Mouse (Mus musculus) effector memory CD4-positive, alpha-beta T cell, adult 7 months (primary cell): ENCODE measurements around the gene C2. TPM values are rescaled to one million over a fixed set of nuclear protein-coding genes. Genes with fewer than 3 reads are reported as not detected.

Experiments used
- polyA plus RNA-seq: library from polyadenylated mRNA; unstranded; fragments of 100-300 nt; shearing (Covaris generic); gene quantifications from one replicate; pipeline ENCODE4 v1.2.1, GENCODE M21; 2017

Gene C2
- polyA plus RNA-seq: 1.4 TPM

DNA sequence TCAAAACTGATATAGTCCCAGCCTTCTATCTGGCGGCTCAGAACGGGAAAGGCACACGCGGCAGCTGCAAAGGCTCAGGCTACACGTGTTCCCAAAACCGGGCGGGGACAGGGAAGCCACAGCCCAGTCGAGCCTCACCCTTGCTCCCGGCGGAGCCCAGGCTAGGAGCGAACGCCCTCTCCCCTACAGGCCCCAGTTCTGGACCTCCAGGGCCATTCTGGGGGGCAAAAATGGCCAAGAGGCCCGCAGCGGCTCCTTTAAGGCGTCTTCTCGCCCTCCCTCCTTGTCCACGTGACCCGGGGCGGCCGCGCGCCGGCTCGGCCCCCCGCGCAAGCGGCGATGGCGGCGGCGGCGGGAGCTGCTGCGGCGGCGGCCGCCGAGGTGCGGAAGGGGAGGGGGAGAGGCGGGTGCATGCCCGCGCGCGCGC is at the start of gene C2, which contains the start of gene Ehmt2:
Gene C2, minus strand, starts transcription at position 106 of the 427 bp plus-strand sequence.
Gene Ehmt2, plus strand, starts transcription at position 310 of the 427 bp plus-strand sequence.

GRCm38 (mm10) chr17:34931061-34931734 is 33.1 kb upstream of the C2 start, which contains the start of gene Neu1:
TSS of gene Neu1 (plus strand) at chr17:34931253.

DNA sequence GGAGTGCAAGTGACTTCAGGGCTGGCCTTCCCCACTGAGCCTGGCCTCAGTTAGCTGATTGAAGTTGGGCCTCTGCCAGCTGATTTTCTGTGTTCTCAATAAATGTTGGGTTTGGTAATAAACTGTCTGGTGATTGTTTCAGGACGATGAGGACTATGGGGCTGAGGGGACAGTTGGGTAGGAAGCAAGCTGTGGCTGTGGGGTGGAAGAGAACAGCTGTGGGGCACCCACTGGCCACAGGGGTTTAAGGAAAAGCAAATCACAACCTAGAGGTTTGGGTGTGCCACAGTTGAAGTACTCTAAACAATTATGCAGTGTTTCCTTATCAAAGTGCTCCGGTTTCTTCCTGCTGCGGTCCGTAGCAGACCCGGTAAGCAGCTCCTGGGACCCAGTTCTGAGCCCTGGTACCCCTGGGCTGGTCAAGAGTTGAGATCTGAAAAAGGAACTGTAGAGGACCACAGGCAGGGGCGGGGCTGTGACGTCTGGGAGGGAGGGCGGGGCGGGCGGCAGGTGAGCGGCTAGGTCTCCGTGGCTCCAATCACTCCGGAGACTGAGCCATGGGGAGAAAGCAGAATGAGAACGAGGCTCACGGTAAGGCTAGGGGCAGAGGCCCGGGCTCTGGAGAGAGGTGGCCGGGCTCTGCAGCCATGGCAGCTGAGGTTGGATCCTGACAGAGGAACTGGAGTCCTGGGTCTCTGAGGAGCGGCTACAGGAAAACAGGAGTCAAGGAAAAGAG is 16.0 kb upstream of the C2 start, which contains the start of gene Slc44a4:
Gene Slc44a4, plus strand, starts transcription at position 537 of the 736 bp plus-strand sequence.

DNA sequence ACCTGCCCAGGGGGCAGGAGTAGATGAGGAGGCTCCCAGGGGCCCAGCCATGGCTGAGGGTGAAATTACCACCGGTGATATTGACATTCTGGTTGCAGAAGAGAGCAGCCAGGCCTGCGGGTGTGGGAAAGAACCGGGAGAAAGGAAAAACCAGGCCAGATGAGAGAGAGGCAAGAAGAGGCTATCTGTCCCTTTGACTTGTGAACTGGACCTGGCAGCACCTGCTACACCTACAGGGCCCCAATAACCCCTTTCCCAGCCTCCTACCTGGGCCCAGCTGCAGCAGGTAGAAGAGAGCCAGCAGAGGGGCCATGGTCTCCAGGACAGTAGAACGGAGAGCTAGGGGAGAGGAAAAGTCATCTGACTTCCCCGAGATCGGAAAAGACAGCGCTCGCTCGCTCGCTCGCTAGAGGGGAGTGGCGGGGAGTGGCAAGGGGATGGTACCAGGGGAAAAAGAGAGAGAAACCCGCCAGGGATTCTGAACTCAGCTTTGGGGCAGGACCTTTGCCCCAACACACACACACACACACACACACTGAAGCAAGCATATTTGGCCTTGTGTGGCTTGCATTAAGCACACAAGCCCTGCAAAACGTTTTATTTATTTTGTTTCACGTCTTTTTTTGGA is 16.3 kb downstream of the C2 start, which contains the start of gene Gm20547:
Gene Gm20547, minus strand, starts transcription at position 360 of the 628 bp plus-strand sequence.

DNA sequence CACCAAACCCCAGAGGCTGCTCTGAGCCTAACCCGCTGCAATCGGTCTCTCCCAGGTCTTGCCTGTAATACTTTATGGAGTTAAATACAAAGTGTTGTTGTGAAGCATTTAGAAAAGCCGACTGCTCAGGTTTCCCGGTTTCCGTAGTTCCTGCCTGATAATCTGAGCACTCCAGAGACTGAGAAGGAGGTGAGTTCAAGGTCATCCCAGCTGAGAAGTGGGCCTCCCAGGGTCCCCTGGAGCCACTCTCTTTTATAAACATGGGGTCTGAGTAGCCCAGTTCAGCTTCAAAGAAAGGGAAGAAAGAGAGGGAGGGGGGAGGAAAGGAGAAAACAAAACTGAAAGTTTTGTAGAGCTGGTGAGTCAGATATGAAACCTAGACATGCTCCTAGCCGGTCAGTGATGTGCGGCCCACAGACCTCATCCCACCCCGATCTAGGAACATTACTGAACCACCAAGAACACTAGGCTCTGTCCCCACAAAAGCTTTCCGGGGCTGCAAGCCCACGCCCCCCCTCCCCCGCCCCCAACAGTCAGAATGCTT is 18.7 kb downstream of the C2 start, which contains the start of gene Zbtb12:
Gene Zbtb12, plus strand, starts transcription at position 148 of the 544 bp plus-strand sequence.

DNA sequence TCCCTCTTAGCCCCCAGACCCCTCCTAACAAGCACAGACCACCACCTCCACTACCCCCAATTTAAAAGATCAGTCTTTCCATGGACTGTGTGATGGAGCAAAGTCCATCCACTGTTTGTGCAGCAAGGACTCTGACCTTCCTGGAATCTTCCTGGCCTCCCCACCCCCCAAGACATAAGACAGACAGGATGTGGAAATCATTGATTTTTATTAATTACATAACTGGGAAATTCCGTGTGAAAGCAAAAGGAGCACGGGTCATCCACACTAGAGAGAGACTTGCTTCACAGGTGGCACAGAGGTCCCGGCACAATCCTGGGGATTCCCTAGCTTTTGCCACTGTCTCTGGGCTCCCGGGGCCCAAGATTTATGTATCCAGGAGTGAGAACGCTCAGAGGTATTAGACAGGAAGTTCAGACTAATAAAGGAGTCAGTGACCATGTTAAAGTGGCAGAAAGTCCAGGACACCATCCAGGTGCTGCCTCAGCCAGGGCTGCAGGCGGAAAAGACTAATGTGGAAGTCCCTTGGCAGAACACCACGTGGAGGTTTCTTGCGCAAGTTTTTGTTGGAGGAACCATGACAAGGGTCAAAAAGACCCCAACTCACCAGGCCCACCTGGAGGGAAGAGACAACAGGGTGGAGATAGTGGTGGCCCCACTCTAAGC is 35.5 kb downstream of the C2 start, which contains the start of gene Cfb:
Gene Cfb, minus strand, starts transcription at position 103 of the 666 bp plus-strand sequence.

GRCm38 (mm10) chr17:34849722-34850516 is 48.1 kb downstream of the C2 start, which contains the start of the genes Skiv2l and Nelfe:
TSS of gene Skiv2l (minus strand) at chr17:34850210.
TSS of gene Nelfe (plus strand) at chr17:34850391.

GRCm38 (mm10) chr17:34836856-34837221 is 61.2 kb downstream of the C2 start, which contains the start of the genes Stk19 and Dxo:
TSS of gene Stk19 (minus strand) at chr17:34836945.
TSS of gene Dxo (plus strand) at chr17:34837019.

Other genes starting within 250 kb of the C2 start
- 0.02 TPM for gene Tnxb, start 227.7 kb downstream of the C2 start, polyA plus RNA-seq
- gene C4b, start 154.4 kb downstream of the C2 start, polyA plus RNA-seq: not detected
- gene Cyp21a1, start 93.7 kb downstream of the C2 start, polyA plus RNA-seq: not detected
- 22.8 TPM for gene Stk19, start 61.3 kb downstream of the C2 start, polyA plus RNA-seq
- gene Dxo, start 61.2 kb downstream of the C2 start, polyA plus RNA-seq: 93.8 TPM
- 117 TPM for gene Skiv2l, start 48.1 kb downstream of the C2 start, polyA plus RNA-seq
- 34.7 TPM for gene Nelfe, start 47.9 kb downstream of the C2 start, polyA plus RNA-seq
- 0.40 TPM for gene Cfb, start 35.7 kb downstream of the C2 start, polyA plus RNA-seq
- gene Zbtb12, start 18.8 kb downstream of the C2 start, polyA plus RNA-seq: 0.38 TPM
- gene Gm20547, start 16.2 kb downstream of the C2 start, polyA plus RNA-seq: not detected
- 55.0 TPM for gene Ehmt2, start 204 bp upstream of the C2 start, polyA plus RNA-seq
- gene Slc44a4, start 16.2 kb upstream of the C2 start, polyA plus RNA-seq: not detected
- 63.5 TPM for gene Neu1, start 33.0 kb upstream of the C2 start, polyA plus RNA-seq
- gene Hspa1b, start 61.0 kb upstream of the C2 start, polyA plus RNA-seq: 1,521 TPM
- gene Gm20481, start 71.6 kb upstream of the C2 start, polyA plus RNA-seq: 90.8 TPM
- gene Hspa1a, start 73.9 kb upstream of the C2 start, polyA plus RNA-seq: 909 TPM
- not detected for gene Hspa1l, start 74.4 kb upstream of the C2 start, polyA plus RNA-seq
- 50.0 TPM for gene Lsm2, start 83.6 kb upstream of the C2 start, polyA plus RNA-seq
- 214 TPM for gene Vars, start 102.7 kb upstream of the C2 start, polyA plus RNA-seq
- gene Vwa7, start 118.3 kb upstream of the C2 start, polyA plus RNA-seq: 0.37 TPM
- gene Sapcd1, start 129.8 kb upstream of the C2 start, polyA plus RNA-seq: not detected
- gene Msh5, start 148.5 kb upstream of the C2 start, polyA plus RNA-seq: 2.2 TPM
- gene Clic1, start 151.7 kb upstream of the C2 start, polyA plus RNA-seq: 334 TPM
- gene Ddah2, start 160.8 kb upstream of the C2 start, polyA plus RNA-seq: 0.85 TPM
- not detected for gene Ly6g6c, start 167.1 kb upstream of the C2 start, polyA plus RNA-seq
- not detected for gene Mpig6b, start 167.9 kb upstream of the C2 start, polyA plus RNA-seq
- gene Ly6g6e, start 178.6 kb upstream of the C2 start, polyA plus RNA-seq: not detected
- gene Ly6g6d, start 179.8 kb upstream of the C2 start, polyA plus RNA-seq: not detected
- gene Ly6g6f, start 187.3 kb upstream of the C2 start, polyA plus RNA-seq: not detected
- 79.3 TPM for gene Abhd16a, start 191.0 kb upstream of the C2 start, polyA plus RNA-seq
- gene Ly6g5c, start 210.0 kb upstream of the C2 start, polyA plus RNA-seq: not detected
- gene Ly6g5b, start 217.2 kb upstream of the C2 start, polyA plus RNA-seq: 1.8 TPM
- gene Gpank1, start 223.2 kb upstream of the C2 start, polyA plus RNA-seq: 65.3 TPM
- gene Csnk2b, start 223.8 kb upstream of the C2 start, polyA plus RNA-seq: 223 TPM
- 1.7 TPM for gene D17H6S53E, start 228.1 kb upstream of the C2 start, polyA plus RNA-seq
- not detected for gene Apom, start 233.8 kb upstream of the C2 start, polyA plus RNA-seq
- 56.5 TPM for gene Bag6, start 236.9 kb upstream of the C2 start, polyA plus RNA-seq